Mouse (Mus musculus) hindbrain, embryonic 13.5 days (tissue): ENCODE results near the gene Dcdc2a. TPM values are rescaled to one million over a fixed set of nuclear protein-coding genes. Genes with fewer than 3 reads are reported as not detected.
A peak's percentile ranks its signal among the peaks of the same experiment; 100 is the strongest.

Experiments
- ATAC-seq: fragments of 200-750 bp; cut with Nextera tagmentation; 2 replicates; pipeline ENCODE4 v1.8.0; 2017; ENCODE audit warnings: moderate TSS enrichment; ENCODE audit not compliant: low FRiP score
- H3K27ac ChIP-seq: fragments of 300-500 bp; sonication (generic); 2 replicates; pipeline ENCODE4 v1.5.1; 2015; ENCODE audit warnings: inconsistent platforms, mild to moderate bottlenecking, moderate library complexity
- H3K27me3 ChIP-seq: fragments of 300-500 bp; sonication (generic); 2 replicates; pipeline ENCODE4 v1.6.1; 2015; ENCODE audit warnings: mild to moderate bottlenecking, inconsistent platforms
- H3K36me3 ChIP-seq: fragments of 300-500 bp; sonication (generic); 2 replicates; pipeline ENCODE4 v1.6.1; 2015; ENCODE audit warnings: mild to moderate bottlenecking, inconsistent platforms
- H3K4me1 ChIP-seq: fragments of 300-500 bp; sonication (generic); replicated peaks from 2 replicates; pipeline ENCODE4 v1.6.1; 2015; ENCODE audit warnings: inconsistent platforms
- H3K4me2 ChIP-seq: fragments of 300-500 bp; sonication (generic); 2 replicates; pipeline ENCODE4 v1.6.1; 2015; ENCODE audit warnings: inconsistent platforms, mild to moderate bottlenecking, moderate library complexity
- H3K4me3 ChIP-seq: fragments of 300-500 bp; sonication (generic); 2 replicates; pipeline ENCODE4 v1.5.1; 2015; ENCODE audit warnings: mild to moderate bottlenecking, inconsistent platforms
- H3K9ac ChIP-seq: fragments of 300-500 bp; sonication (generic); 2 replicates; pipeline ENCODE4 v1.6.1; 2015; ENCODE audit warnings: mild to moderate bottlenecking, inconsistent platforms
- H3K9me3 ChIP-seq: fragments of 300-500 bp; sonication (generic); 2 replicates; pipeline ENCODE4 v1.6.1; 2016; ENCODE audit warnings: inconsistent platforms
- WGBS: fragments of 180-500 bp; shearing (Covaris S2); methylation state at CpG from one replicate; pipeline ENCODE4 v1.1.7; 2015; 5-methylcytosine and 5-hydroxymethylcytosine counted together
- polyA plus RNA-seq: library from polyadenylated mRNA; unstranded; fragments of >200 nt; fragmentation: Nextera tagmentation; extraction: Ambion mirVana; gene quantifications from 2 replicates; pipeline ENCODE4 v1.2.1, GENCODE M21; 2015

Dcdc2a gene
- polyA plus RNA-seq: 2.9 and 5.0 TPM in 2 replicates

- peak; percentile 80 for ATAC-seq
- no peaks in the 10 kb centered on the region for H3K36me3 ChIP-seq
- H3K27me3 ChIP-seq: peaks cover 36% of the 10 kb centered on the region
- H3K9ac ChIP-seq: peak within 1 kb of the TSS; percentile 68
- WGBS: 3% methylated on average over 61 of the region's 63 CpGs
- peaks cover 19% of the 10 kb centered on the region for H3K4me1 ChIP-seq
- H3K27ac ChIP-seq: no peak within 1 kb of the TSS
- H3K9me3 ChIP-seq: 0 out of 2 replicates have a peak, but pooled peaks cover 5% of the 10 kb centered on the region
- peak within 1 kb of the TSS; percentile 53 for H3K4me3 ChIP-seq
- H3K4me2 ChIP-seq: peak within 1 kb of the TSS; percentile 88
Observed at GRCm38 (mm10) chr13:25055873-25056667, at the start of gene Dcdc2a. Dcdc2a (plus strand) TSS chr13:25056004.

DNA sequence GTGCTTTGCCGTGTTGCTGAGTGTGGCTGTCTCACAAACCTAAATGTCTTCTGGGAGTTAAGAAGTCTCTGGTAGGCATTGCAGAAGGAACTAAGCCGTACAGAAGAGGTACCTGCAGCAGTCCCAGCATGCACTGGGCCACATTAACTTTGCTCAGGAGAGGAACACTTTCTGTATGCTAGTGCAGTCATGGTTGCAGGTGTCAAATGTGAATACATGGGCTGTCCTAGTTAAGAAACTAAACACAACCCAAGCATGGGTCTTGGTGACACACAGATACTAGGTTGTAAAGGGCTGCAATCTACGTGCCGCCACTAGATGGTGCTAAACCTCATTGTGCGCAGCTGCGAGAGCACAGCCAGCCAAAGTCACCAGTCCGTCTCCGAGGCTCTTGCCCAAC lies 48.7 kb upstream of the Dcdc2a start:
- no peaks in the 10 kb centered on the region for H3K27me3 ChIP-seq
- WGBS: 71% methylated on average over 8 of the region's 8 CpGs
- no peak for ATAC-seq
- no peak overlapping the region for H3K4me2 ChIP-seq
- H3K9me3 ChIP-seq: no peaks in the 10 kb centered on the region
- no peak overlapping the region for H3K27ac ChIP-seq
- H3K4me3 ChIP-seq: no peak overlapping the region
- no peaks in the 10 kb centered on the region for H3K4me1 ChIP-seq
- H3K36me3 ChIP-seq: peaks cover 32% of the 10 kb centered on the region
- H3K9ac ChIP-seq: no peak overlapping the region

GRCm38 (mm10) chr13:25018316-25018715 lies 37.5 kb upstream of the Dcdc2a start:
- Histone ChIP-seq H3K4me2 (peak overlapping the region; percentile 86), H3K9me3 (no peaks in the 10 kb centered on the region), H3K4me1 (peaks cover 24% of the 10 kb centered on the region), H3K36me3 (peaks cover 9% of the 10 kb centered on the region), H3K27me3 (no peaks in the 10 kb centered on the region), H3K27ac (no peak overlapping the region), H3K4me3 (peak overlapping the region; percentile 93; the same call in 1 of the 2 replicates), H3K9ac (peak overlapping the region; percentile 94; the same call in 1 of the 2 replicates)
- no peak for ATAC-seq
- 92% methylated on average over 9 of the region's 9 CpGs for WGBS

- ATAC-seq: peak; percentile 96
- Histone ChIP-seq H3K9ac (peak within 1 kb of the TSS; percentile 94), H3K36me3 (peaks cover 9% of the 10 kb centered on the region), H3K27ac (peak within 1 kb of the TSS; percentile 90), H3K27me3 (no peaks in the 10 kb centered on the region), H3K9me3 (no peaks in the 10 kb centered on the region), H3K4me3 (peak within 1 kb of the TSS; percentile 93), H3K4me2 (peak within 1 kb of the TSS; percentile 86), H3K4me1 (peaks cover 24% of the 10 kb centered on the region)
- WGBS: under 1% methylated on average over 79 of the region's 84 CpGs
Observed at GRCm38 (mm10) chr13:25019793-25020539, 35.8 kb upstream of the Dcdc2a start, which contains the start of gene Mrs2. Mrs2 (minus strand) TSS chr13:25020379.

DNA sequence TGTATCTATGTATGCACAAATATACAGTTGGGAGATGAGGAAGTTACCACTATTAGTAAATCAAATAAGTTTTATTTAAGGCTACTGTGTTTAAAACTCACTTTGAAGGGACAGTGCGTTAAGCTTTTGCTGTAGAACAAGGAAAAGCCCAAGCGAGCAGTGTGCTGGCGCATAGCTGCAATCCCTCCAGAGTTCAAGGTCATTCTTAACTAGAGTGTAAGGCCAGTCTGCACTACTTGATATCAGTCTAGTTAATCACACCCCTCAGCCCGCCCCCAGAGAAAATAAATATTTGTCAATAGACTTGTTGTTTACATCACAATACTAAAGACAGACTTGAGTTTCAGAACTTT lies 35.3 kb upstream of the Dcdc2a start:
- Histone ChIP-seq H3K4me3 (peak overlapping the region; percentile 93), H3K27ac (peak overlapping the region; percentile 90), H3K9me3 (no peaks in the 10 kb centered on the region), H3K4me1 (peaks cover 24% of the 10 kb centered on the region), H3K27me3 (no peaks in the 10 kb centered on the region), H3K36me3 (peaks cover 9% of the 10 kb centered on the region), H3K4me2 (peak overlapping the region; percentile 86), H3K9ac (peak overlapping the region; percentile 94)
- peak; percentile 38; the same call in 1 of the 2 replicates for ATAC-seq
- 60% methylated on average over 4 of the region's 4 CpGs for WGBS

DNA sequence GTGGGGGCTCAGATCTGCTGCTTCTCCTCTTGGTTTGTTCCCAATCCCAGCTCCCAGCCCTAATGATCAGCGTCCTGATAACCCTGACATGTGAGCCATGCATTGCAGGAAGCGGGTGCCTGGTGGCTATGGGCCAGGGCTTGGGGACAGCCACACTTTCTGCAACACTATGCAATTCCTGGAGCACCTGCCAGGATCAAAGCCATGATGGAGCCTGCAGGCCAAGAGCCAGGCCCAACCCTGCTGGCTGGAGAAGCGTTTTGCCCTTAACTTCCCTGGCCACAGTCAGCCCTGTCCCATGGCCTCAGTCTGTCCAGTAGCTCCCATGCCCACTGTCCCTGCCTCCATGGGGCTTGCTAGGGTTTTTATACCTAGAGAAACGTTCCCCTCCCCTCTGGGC lies 33.4 kb upstream of the Dcdc2a start:
- no peak for ATAC-seq
- 72% methylated on average over 4 of the region's 4 CpGs for WGBS
- H3K9me3 ChIP-seq: no peaks in the 10 kb centered on the region

DNA sequence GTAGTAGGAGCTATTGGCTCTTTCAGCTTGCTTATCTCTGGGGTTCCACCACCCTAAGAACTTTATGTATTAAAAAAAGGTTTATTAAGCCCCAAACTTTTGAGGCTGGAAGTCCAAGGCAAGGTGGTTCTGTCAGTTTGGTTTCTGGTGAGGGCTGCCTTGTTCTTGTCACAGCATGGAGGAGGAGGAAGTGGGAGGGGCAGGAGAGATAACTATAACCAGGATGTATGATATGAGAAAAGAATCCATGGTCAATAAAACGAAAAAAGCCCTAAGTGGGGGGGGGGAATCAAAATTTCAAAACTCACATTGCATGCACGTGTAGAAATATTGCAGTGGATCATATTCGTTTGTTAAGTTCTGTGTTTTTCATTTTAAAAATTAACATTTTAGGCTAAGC lies 32.7 kb upstream of the Dcdc2a start:
- no peak for ATAC-seq
- 87% methylated on average over 3 of the region's 3 CpGs for WGBS
- H3K9ac ChIP-seq: no peak overlapping the region

More for the DNA sequence above, 33.4 kb upstream of the Dcdc2a start:
- Histone ChIP-seq H3K9ac (no peak overlapping the region), H3K27ac (no peak overlapping the region), H3K4me1 (peaks cover 24% of the 10 kb centered on the region), H3K4me2 (no peak overlapping the region), H3K4me3 (no peak overlapping the region), H3K36me3 (peaks cover 5% of the 10 kb centered on the region), H3K27me3 (no peaks in the 10 kb centered on the region)

DNA sequence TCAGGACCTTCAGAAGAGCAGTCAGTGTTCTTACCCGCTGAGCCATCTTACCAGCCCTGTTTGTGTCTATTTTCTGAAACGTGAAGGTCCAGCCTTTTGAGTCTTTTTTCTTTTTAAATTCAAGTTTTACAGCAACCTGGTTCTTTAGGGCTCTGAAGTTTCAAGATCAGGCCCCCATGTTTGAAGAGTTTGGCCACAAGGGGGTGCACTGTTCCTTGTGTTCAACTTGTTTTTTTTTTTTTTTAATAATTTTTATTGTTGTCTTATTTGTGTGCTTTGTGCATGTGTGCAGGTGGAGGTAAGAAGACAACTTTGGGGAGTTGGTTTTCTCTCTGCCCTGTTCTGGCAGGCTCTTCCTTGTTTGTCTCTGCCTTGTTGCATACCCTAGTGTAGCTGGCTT lies 31.1 kb upstream of the Dcdc2a start:
- peaks cover 6% of the 10 kb centered on the region for H3K4me1 ChIP-seq
- ATAC-seq: no peak
- no peak overlapping the region for H3K4me2 ChIP-seq
- 26% methylated on average over 2 of the region's 2 CpGs for WGBS
- H3K27me3 ChIP-seq: no peaks in the 10 kb centered on the region
- no peak overlapping the region for H3K4me3 ChIP-seq
- H3K36me3 ChIP-seq: no peaks in the 10 kb centered on the region
- no peaks in the 10 kb centered on the region for H3K9me3 ChIP-seq
- no peak overlapping the region for H3K27ac ChIP-seq
- no peak overlapping the region for H3K9ac ChIP-seq

More for the DNA sequence above, 32.7 kb upstream of the Dcdc2a start:
- no peaks in the 10 kb centered on the region for H3K27me3 ChIP-seq
- H3K36me3 ChIP-seq: no peaks in the 10 kb centered on the region; the same call in 1 of the 2 replicates
- H3K9me3 ChIP-seq: no peaks in the 10 kb centered on the region
- H3K27ac ChIP-seq: no peak overlapping the region
- H3K4me2 ChIP-seq: no peak overlapping the region
- H3K4me1 ChIP-seq: peaks cover 19% of the 10 kb centered on the region
- H3K4me3 ChIP-seq: no peak overlapping the region

GRCm38 (mm10) chr13:25026409-25027113 lies 29.2 kb upstream of the Dcdc2a start:
- no peaks in the 10 kb centered on the region for H3K27me3 ChIP-seq
- no peaks in the 10 kb centered on the region for H3K36me3 ChIP-seq
- no peak for ATAC-seq
- no peak overlapping the region for H3K4me2 ChIP-seq
- no peak overlapping the region for H3K9ac ChIP-seq
- no peaks in the 10 kb centered on the region for H3K9me3 ChIP-seq
- H3K4me3 ChIP-seq: no peak overlapping the region
- no peaks in the 10 kb centered on the region for H3K4me1 ChIP-seq
- no peak overlapping the region for H3K27ac ChIP-seq
- WGBS: 67% methylated on average over 6 of the region's 6 CpGs

DNA sequence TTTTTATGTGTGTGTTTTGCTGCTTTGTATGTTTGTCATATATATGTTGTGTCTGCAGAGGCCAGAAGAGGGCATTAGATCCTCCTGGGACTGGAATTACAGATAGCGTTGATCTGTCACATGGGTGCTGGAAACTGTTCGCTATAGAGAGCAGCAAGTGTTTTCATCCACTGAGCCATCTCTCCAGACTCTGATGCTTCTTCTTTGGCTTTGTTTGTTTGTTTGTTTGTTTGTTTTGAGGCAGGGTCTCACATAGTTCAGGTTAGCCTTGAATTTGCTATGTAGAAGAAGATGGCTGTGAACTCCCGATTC lies 28.7 kb upstream of the Dcdc2a start:
- WGBS: 80% methylated on average over 3 of the region's 3 CpGs
- H3K27me3 ChIP-seq: no peaks in the 10 kb centered on the region
- H3K4me1 ChIP-seq: no peaks in the 10 kb centered on the region
- no peaks in the 10 kb centered on the region for H3K36me3 ChIP-seq
- ATAC-seq: no peak
- no peak overlapping the region for H3K4me2 ChIP-seq
- H3K4me3 ChIP-seq: no peak overlapping the region
- H3K9ac ChIP-seq: no peak overlapping the region
- no peak overlapping the region for H3K27ac ChIP-seq
- no peaks in the 10 kb centered on the region for H3K9me3 ChIP-seq

DNA sequence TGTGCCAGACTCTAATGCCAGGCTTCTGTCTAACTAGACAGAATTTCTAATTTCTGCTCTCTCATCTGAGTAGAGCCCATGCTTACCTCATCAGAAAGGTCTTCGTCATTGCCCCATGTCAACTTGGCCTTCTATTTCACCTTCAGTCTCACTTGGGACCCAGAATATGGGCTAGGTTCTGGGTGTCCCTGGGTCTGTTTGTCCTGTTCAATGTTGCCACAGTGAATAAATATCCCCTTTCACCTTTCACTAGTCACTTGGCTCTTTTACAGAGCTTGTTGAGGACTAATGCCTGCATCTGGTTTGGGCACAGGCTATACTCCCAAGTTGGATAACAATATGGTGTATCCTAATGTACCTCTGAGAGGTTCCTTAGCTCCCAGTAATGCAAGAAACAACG lies 16.3 kb upstream of the Dcdc2a start:
- Histone ChIP-seq H3K4me2 (no peak overlapping the region), H3K4me3 (no peak overlapping the region), H3K27ac (no peak overlapping the region), H3K27me3 (no peaks in the 10 kb centered on the region), H3K36me3 (no peaks in the 10 kb centered on the region), H3K9ac (no peak overlapping the region), H3K4me1 (no peaks in the 10 kb centered on the region), H3K9me3 (no peaks in the 10 kb centered on the region)
- WGBS: 83% methylated on average over 2 of the region's 2 CpGs
- no peak for ATAC-seq

- peaks cover 11% of the 10 kb centered on the region; the same call in 1 of the 2 replicates for H3K9me3 ChIP-seq
- WGBS: 88% methylated on average over 5 of the region's 5 CpGs
- H3K4me3 ChIP-seq: no peak overlapping the region
- no peak overlapping the region for H3K27ac ChIP-seq
- H3K36me3 ChIP-seq: no peaks in the 10 kb centered on the region
- H3K9ac ChIP-seq: no peak overlapping the region
- H3K4me1 ChIP-seq: peaks cover 19% of the 10 kb centered on the region
- no peak overlapping the region for H3K4me2 ChIP-seq
- ATAC-seq: no peak
- H3K27me3 ChIP-seq: peaks cover 36% of the 10 kb centered on the region
Observed at GRCm38 (mm10) chr13:25052671-25053070, 3.1 kb upstream of the Dcdc2a start.
